Mouse (Mus musculus) testis, adult 2 months (tissue): ENCODE data around the gene Kctd17. TPM values are rescaled to one million over a fixed set of nuclear protein-coding genes. Genes with fewer than 3 reads are reported as not detected.

ENCODE experiments used
- H3K27ac ChIP-seq: fragments of 200-500 bp; 2 replicates; pipeline ENCODE4 v1.5.1; 2012; ENCODE audit warnings: low read depth, low read length; ENCODE audit not compliant: control insufficient read depth, insufficient read depth
- H3K27me3 ChIP-seq: fragments of 200-500 bp; 2 replicates; pipeline ENCODE4 v1.6.1; 2012; ENCODE audit warnings: mild to moderate bottlenecking, low read length, moderate library complexity; ENCODE audit not compliant: control insufficient read depth, insufficient read depth
- H3K36me3 ChIP-seq: fragments of 200-500 bp; 2 replicates; pipeline ENCODE4 v1.6.1; 2012; ENCODE audit warnings: mild to moderate bottlenecking, low read length; ENCODE audit not compliant: control insufficient read depth, insufficient read depth
- H3K4me1 ChIP-seq: fragments of 200-500 bp; 2 replicates; pipeline ENCODE4 v1.6.1; 2012; ENCODE audit warnings: low read length; ENCODE audit not compliant: control insufficient read depth, insufficient read depth
- H3K4me3 ChIP-seq: fragments of 200-500 bp; 2 replicates; pipeline ENCODE4 v1.5.1; 2012; ENCODE audit warnings: low read depth, mild to moderate bottlenecking, low read length, moderate library complexity, mixed read lengths; ENCODE audit not compliant: control insufficient read depth
- CTCF ChIP-seq: fragments of 200-500 bp; IDR thresholded peaks from 2 replicates; pipeline ENCODE4 v1.5.1; 2012; ENCODE audit warnings: low read depth, mild to moderate bottlenecking, inconsistent platforms, low read length, moderate library complexity; ENCODE audit not compliant: control insufficient read depth, insufficient read depth, insufficient replicate concordance
- POLR2A ChIP-seq: fragments of 200-500 bp; IDR thresholded peaks from 2 replicates; pipeline ENCODE4 v1.6.1; 2012; ENCODE audit warnings: low read depth, mild to moderate bottlenecking, inconsistent platforms, low read length, moderate library complexity; ENCODE audit not compliant: control insufficient read depth
- polyA plus RNA-seq: library from polyadenylated mRNA; depleted of rRNA; stranded (reverse); fragments of >200 nt; gene quantifications from 2 replicates; pipeline ENCODE4 v1.2.3, GENCODE M21; 2012

Kctd17 gene
- polyA plus RNA-seq, 1 experiment: 12.3 TPM

DNA sequence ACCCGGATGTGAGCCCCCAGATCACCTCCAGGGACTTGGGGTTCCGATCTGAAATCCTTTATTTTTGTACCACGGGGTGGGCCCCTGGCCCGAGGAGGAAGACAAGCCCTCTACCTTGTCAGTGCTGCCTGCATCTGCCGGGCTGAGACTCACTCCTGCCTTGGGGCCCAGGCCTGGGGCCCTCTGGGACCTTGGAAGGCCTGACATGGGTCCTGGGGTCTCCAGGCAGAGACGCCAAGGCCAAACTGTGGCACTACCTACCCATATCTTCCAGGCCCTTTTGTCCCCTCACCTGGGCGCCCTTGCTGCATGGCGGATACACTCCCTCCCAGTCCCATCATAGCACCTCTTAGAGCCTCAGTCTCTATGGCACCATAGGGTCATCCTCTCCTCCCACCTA is 10.1 kb downstream of the Kctd17 start:
- Histone ChIP-seq H3K4me1 (peaks cover 12% of the 10 kb centered on the region), H3K36me3 (no peaks in the 10 kb centered on the region), H3K27me3 (no peaks in the 10 kb centered on the region), H3K4me3 (no peak overlapping the region), H3K27ac (no peak overlapping the region)
- no peak for TF ChIP-seq POLR2A
- no peak for TF ChIP-seq CTCF

DNA sequence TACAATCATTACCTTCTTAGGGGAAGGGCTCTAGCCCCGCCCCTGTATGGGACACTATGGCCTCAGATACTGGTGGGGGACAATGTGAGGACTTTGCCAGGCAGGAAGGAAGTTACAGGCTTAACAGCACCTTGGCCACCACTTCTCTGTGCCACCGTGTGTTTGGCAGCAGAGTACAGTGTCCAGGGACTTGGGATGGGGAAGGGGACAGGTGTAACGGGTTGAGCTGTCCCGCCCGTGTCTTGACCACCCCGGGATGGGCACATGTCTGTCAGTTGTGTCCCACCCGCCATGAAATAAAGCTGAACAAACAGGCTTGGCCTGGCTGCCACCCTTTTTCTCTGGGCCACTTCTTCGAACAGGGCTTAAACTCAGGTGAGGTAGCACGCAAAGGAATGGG is 10.6 kb downstream of the Kctd17 start:
- Histone ChIP-seq H3K4me1 (peaks cover 15% of the 10 kb centered on the region), H3K27me3 (no peaks in the 10 kb centered on the region), H3K27ac (no peak overlapping the region), H3K36me3 (no peaks in the 10 kb centered on the region), H3K4me3 (no peak overlapping the region)
- TF ChIP-seq POLR2A (no peak), CTCF (no peak)

DNA sequence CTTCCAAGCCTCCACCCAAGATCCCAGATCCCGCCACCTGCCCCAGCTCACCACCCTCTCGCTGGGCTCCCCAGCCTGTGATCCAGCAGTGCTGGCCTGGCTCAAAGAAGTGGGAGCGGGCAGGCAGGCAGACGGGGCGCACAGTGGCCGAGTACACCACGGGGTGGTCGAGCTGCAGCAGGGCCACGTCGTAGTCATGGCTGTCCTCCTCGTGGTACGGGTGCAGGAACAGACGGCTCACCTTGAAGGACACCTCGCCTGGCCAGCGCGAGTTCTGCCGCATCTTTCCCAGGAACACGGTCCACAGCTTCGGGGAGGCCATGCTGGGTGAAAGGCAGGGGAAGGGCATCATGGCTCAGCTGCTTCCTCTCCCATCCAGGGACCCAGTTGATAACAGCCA is 13.9 kb downstream of the Kctd17 start:
- H3K27ac ChIP-seq: no peak overlapping the region
- TF ChIP-seq POLR2A (no peak), CTCF (no peak)

DNA sequence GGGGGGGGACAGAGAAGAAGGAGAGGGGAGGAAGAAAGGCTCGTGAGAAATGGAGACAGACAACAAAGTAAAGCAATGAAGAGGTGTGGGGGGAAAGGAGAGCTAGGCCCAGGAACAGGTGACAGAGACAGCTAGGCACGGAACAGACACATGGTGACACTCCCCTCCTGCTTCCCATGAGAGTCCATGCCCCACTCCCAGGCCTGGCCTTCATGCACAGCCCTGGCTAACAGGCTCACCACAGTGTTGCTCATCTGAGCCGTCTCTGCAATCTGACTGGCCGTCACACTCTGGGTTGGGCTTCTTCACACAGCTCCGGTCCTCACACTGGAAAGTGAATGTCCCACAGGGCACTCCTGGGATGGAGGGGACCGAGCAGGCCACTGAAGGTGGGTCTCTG is 15.5 kb downstream of the Kctd17 start:
- Histone ChIP-seq H3K36me3 (no peaks in the 10 kb centered on the region), H3K4me1 (peaks cover 11% of the 10 kb centered on the region), H3K27me3 (no peaks in the 10 kb centered on the region), H3K27ac (peak overlapping the region; percentile 58; the same call in 1 of the 2 replicates), H3K4me3 (no peak overlapping the region)
- no peak for TF ChIP-seq CTCF
- no peak; the same call in 1 of the 2 replicates for TF ChIP-seq POLR2A

More for the DNA sequence above, 13.9 kb downstream of the Kctd17 start:
- H3K36me3 ChIP-seq: no peaks in the 10 kb centered on the region
- H3K27me3 ChIP-seq: no peaks in the 10 kb centered on the region
- no peak overlapping the region for H3K4me3 ChIP-seq
- H3K4me1 ChIP-seq: peaks cover 14% of the 10 kb centered on the region

DNA sequence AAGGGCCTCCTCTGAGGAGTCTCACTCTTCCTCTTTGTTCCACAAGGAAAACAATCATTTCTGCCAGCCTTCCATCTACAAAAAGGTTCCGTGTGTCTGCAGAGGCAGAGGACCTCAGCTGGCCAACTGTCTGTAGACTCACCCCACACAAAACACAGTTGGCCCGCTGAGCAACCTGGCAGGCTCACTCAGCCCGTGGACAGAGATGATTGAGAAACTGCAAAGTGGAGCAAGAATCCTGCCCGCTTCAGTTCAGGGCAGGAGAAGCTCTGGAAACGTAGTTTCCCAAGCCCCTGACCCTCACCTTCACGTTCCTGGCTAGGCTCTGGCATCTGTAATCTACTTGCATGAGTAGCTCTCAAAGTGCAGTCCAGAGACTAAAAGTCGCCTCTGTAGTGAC is 18.8 kb downstream of the Kctd17 start:
- H3K27me3 ChIP-seq: no peaks in the 10 kb centered on the region
- H3K36me3 ChIP-seq: no peaks in the 10 kb centered on the region
- peaks cover 12% of the 10 kb centered on the region for H3K4me1 ChIP-seq
- no peak overlapping the region for H3K4me3 ChIP-seq
- TF ChIP-seq CTCF: no peak
- TF ChIP-seq POLR2A: no peak
- peak overlapping the region; percentile 59 for H3K27ac ChIP-seq

DNA sequence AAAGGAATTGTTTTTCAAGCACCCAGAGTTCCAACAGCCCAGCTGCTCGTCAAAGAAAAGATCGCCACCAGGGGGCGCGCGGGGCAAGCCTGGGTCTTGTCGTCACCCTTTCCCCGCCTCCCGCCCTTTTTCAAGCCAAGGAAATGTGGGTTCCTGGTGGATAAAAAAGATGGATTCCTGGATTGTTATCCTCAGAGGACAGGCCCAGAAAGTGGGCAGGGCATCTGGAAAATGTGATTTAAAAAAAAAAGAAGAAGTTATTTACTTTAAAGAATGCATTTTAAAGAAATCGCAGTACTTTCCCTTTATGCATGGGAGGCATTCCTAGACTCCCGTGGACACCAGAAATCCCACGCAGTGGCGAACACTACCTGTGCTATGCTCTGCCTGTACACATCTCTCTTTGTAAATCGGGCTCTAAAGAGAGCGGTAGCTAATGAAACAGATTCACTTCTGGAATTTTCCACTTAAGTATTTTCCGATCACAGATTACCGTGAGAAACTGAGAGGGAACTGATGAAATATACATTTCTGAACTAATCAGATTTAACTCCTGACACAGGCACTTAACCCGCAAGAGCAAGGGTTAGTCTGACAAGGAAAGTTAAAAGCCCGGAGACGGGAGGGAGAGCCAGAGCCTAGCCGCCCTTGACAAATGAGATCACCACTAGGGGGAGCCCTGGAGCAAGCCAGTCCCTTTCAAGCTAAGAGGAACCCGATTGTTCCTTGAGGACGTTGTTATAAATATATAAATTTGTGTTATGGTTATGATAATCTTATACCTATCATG is 19.6 kb downstream of the Kctd17 start:
- Histone ChIP-seq H3K27ac (no peak overlapping the region), H3K36me3 (no peaks in the 10 kb centered on the region), H3K4me1 (peaks cover 12% of the 10 kb centered on the region), H3K27me3 (no peaks in the 10 kb centered on the region), H3K4me3 (peak overlapping the region; percentile 36; the same call in 1 of the 2 replicates)
- TF ChIP-seq CTCF (peak; percentile 81), POLR2A (no peak)

DNA sequence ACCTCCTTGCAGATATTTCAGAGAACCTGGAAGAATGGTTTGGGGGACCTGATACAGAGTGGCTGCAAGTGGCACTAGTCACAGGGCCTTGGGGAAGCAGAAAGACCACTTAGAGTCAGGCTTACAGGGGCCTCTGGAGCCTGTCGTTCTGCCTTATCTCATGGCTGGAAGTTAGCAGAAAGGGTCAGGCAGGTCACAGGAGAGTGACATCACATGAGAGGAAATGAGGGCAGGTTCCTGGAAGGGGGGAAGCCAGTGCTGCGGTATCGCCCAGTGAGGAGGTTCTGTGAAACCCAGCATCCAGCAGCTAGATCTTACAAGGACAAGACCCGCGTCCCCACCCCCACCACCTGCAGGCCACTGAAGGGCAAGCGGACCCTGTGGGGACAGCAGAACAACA is 20.8 kb downstream of the Kctd17 start:
- Histone ChIP-seq H3K36me3 (no peaks in the 10 kb centered on the region), H3K27me3 (no peaks in the 10 kb centered on the region), H3K27ac (no peak overlapping the region), H3K4me1 (peaks cover 9% of the 10 kb centered on the region), H3K4me3 (no peak overlapping the region)
- TF ChIP-seq POLR2A (no peak), CTCF (no peak)
